Mouse (Mus musculus) erythroblast, adult 5-6 weeks (primary cell): ENCODE results near the gene Terb2. TPM values are rescaled to one million over a fixed set of nuclear protein-coding genes. Genes with fewer than 3 reads are reported as not detected.
A peak's percentile ranks its signal among the peaks of the same experiment; 100 is the strongest.

Experiments used
- ATAC-seq: replicated peaks from 2 replicates; pipeline ENCODE4 v1.8.0; 2016; ENCODE audit warnings: moderate number of reproducible peaks, mild to moderate bottlenecking, moderate TSS enrichment, inconsistent platforms; ENCODE audit not compliant: poor library complexity, low FRiP score, severe bottlenecking
- total RNA-seq, 2 experiments: library from RNA; stranded (forward) in 1 of 2; stranded (reverse) in 1 of 2; fragments of 150-400 nt in 1 of 2; fragments of 200-764, 138-1000 nt in 1 of 2; gene quantifications; 2 replicates each; pipeline versions ENCODE4 v1.2.3 to v1.2.4; 2015 to 2017; ENCODE audit warnings: low replicate concordance in 2 of 2

The Terb2 gene
- total RNA-seq, 2 experiments from 2014 or later, result not detected

DNA sequence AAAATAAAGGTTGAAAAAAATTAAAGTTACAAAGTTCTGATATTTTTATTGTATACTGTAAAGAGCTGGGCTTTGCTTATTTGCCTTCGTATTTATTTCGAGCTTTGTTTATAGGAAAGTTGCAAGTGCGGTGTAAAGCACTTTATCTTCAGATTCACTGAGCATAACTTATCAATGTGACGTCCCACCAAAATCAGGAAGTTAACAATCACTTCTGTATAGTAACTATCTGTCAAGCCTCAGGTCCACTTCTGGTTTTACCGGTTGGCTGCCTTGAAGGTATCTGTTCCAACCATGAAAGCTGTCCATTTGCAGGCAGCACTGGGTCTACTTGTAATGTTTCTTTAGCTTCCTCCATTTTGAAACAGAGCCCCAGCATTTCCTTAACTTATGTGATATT, 36.2 kb downstream of the Terb2 start:
- no peak for ATAC-seq

DNA sequence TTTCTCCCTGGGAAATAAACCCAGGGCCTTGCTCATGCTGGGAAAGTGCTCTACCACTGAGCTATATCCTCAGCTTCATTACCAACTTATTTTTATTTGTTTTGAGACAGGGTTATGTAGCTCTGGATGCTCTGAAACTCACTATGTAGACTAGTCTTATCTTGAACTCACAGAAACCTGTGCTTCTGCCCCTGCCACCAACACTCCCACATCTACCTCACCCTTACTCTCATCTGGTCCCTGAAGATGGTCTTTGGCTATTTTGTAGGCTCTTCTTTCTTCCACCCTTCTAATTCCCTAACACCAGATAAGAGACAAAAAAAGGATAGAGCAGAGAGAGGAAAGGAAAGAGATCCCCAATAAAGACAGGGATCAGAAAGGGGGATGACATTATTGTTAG, 37.6 kb downstream of the Terb2 start:
- no peak for ATAC-seq

DNA sequence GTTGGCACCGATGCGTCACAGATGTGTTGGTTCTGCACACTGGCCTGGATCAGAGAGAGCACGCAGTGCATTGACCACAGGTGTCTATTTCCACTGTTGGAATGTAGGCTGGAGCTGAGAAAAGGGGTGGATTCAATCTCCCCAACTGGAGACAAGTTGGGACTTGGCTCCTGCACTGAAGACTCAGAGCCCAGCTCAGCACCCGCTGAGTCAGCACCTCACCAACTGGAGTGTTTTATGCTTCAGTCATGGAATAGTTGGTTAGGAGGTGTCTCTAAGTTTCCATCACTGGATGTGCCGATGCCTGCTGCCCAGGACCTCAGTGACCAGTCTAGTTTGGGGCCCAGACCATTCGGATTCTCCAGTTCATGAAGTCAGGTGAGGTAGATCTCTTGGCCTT, 44.3 kb downstream of the Terb2 start:
- no peak for ATAC-seq

DNA sequence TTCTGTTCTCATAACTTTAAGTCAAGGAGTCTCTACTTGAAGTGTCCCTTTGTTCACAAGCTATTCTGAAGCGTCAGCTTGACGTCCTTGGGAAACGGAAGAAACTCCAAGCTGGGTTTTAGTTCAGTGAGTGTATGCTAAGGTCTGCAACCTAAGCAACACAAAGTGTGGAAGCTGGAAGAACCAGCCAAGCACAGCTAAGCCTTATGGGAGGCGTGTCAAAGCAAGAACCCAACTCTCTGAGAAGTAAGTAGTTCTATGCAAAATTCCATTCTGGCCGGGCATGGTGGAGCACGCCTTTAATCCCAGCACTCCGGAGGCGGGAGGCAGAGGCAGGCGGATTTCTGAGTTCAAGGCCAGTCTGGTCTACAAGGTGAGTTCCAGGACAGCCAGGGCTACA, 45.5 kb downstream of the Terb2 start:
- no peak for ATAC-seq

DNA sequence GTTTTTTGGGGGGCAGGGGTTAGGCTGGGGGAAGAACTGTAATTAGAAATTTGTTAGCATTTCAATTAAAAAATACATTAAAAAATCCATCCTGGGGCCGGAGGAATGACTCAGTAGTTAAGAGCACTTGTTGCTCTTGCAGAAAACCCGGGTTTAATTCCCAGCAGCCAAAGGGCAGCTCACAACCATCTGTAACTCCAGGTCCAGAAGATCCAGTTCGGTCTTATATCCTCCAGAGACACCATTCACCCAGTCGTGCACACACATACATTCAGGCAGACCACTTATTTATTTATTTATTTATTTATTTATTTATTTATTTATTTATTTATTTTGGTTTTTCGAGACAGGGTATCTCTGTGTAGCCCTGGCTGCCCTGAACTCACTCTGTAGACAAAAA, 47.3 kb downstream of the Terb2 start:
- ATAC-seq, result no peak

- peak; percentile 46 for ATAC-seq
Measured at GRCm38 (mm10) chr2:122233759-122234557, 47.9 kb downstream of the Terb2 start.

GRCm38 (mm10) chr2:122234611-122235288, 48.7 kb downstream of the Terb2 start, which contains the start of gene Sord:
Gene Sord (plus strand): TSS chr2:122234749.
- peak; percentile 89 for ATAC-seq

DNA sequence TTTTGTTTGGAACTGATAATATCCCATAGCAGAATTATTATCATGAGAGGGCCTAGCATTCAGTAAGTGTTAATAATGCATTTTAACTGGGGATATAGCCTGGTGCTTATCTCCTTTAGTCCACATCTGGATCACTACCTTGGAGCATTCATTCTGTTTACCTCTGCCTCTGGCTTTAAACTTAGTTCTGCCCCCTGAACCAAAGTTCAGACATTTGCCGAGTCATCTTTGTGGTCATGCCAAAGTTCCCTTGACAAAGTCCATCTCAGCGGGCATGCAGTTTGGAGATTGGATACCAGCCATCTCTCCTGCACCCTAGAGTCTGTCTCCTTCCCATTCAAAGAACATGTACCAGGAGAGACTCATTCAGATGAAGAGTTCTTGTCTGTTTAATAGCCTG, 49.4 kb downstream of the Terb2 start:
- ATAC-seq, result peak; percentile 62

- no peak for ATAC-seq
Measured at GRCm38 (mm10) chr2:122236321-122236720, 50.2 kb downstream of the Terb2 start.

GRCm38 (mm10) chr2:122237891-122238470, 51.9 kb downstream of the Terb2 start:
- no peak for ATAC-seq

GRCm38 (mm10) chr2:122240735-122241134, 54.7 kb downstream of the Terb2 start:
- no peak for ATAC-seq

DNA sequence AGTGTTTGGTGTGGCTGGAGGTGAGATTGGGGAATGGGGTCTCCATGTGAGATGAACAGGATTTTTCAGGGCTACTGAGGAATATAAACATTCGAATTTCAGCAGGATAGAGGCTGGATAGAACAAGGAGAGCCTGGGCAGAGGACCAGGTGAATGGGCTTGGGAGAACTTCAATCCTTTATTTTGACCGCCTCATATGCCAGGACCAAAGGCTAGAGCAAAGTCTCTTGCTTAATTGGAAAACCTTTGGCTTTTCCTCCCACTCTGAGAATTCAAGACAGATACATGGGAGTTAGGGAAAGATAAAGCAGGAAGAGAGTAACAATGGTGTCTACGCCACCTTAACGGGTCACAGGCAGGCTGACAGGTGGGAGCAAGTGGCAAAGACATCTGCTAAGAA, 55.2 kb downstream of the Terb2 start:
- ATAC-seq, result no peak

- no peak for ATAC-seq
Measured at GRCm38 (mm10) chr2:122241935-122242334, 55.9 kb downstream of the Terb2 start.

DNA sequence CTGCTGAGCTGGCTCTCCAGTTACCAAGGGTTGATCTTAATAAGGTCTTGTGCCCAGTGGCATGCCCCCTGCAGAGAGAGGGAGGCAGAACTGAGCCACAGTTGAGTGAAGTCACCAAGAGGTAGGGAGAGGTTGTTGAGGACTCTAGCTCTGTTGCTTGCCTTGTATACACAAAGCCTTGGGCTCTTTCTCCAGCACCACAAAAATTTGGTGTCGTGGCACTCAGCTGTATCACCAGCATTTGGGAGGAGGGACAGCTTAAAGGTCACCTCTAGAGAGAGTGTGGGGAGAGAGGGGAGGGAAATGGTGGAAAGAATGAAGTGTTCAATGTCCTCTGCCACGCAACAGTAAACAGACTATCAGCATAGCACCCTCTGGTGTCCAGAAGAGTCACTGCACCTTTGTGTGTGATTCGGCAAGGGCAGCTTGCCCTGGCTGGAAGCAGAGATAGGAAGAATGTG, 57.6 kb downstream of the Terb2 start:
- peak; percentile 94 for ATAC-seq

- ATAC-seq, result no peak
Measured at GRCm38 (mm10) chr2:122247786-122248185, 61.7 kb downstream of the Terb2 start.

DNA sequence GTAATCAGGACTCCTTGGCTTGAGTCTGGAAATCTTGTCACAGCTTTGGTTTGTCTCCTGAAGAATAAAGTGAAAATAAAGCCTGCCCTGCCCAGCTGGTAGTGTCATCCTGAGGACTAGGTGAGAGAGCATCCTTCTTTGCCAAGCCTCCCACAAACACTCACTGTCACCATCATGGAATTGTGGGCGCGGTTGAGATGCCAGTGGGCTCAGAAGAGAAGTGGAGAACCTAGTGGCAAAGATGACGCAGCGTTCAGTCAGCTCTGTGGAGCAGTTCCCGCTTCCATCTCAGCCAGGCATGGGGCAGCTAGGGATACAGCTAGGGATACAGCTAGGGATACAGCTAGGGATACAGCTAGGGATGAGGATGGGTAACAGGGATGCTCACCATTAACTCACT, 69.9 kb downstream of the Terb2 start:
- ATAC-seq, result no peak

Other genes with a start within 250 kb of the Terb2 start
- gene Ctdspl2, start 230.3 kb upstream of the Terb2 start, total RNA-seq (2015; ENCODE audit: low replicate concordance), result 19.4 and 23.4 TPM in 2 replicates
- 22.6 and 30.2 TPM in 2 replicates for gene Ctdspl2, start 230.3 kb upstream of the Terb2 start, total RNA-seq (2017; ENCODE audit: low replicate concordance)
- gene Mageb3, start 230.2 kb upstream of the Terb2 start, total RNA-seq (2015; ENCODE audit: low replicate concordance), result not detected in 2 replicates
- 0.43 TPM in 1 of 2 replicates, not detected in the other for gene Mageb3, start 230.2 kb upstream of the Terb2 start, total RNA-seq (2017; ENCODE audit: low replicate concordance)
- 5.0 and 6.7 TPM in 2 replicates for gene Eif3j1, start 157.7 kb upstream of the Terb2 start, total RNA-seq (2015; ENCODE audit: low replicate concordance)
- gene Eif3j1, start 157.7 kb upstream of the Terb2 start, total RNA-seq (2017; ENCODE audit: low replicate concordance), result 14.5 and 21.5 TPM in 2 replicates
- gene Spg11, start 67.9 kb upstream of the Terb2 start, total RNA-seq (2015; ENCODE audit: low replicate concordance), result 2.5 and 4.4 TPM in 2 replicates
- 4.5 and 5.6 TPM in 2 replicates for gene Spg11, start 67.9 kb upstream of the Terb2 start, total RNA-seq (2017; ENCODE audit: low replicate concordance)
- 1,642 and 1,724 TPM in 2 replicates for gene B2m, start 38.6 kb upstream of the Terb2 start, total RNA-seq (2015; ENCODE audit: low replicate concordance)
- gene B2m, start 38.6 kb upstream of the Terb2 start, total RNA-seq (2017; ENCODE audit: low replicate concordance), result 563 and 1,023 TPM in 2 replicates
- not detected in 2 replicates for gene Trim69, start 25.6 kb upstream of the Terb2 start, total RNA-seq (2015; ENCODE audit: low replicate concordance)
- gene Trim69, start 25.6 kb upstream of the Terb2 start, total RNA-seq (2017; ENCODE audit: low replicate concordance), result not detected in 2 replicates
- gene Patl2, start 83 bp upstream of the Terb2 start, total RNA-seq (2015; ENCODE audit: low replicate concordance), result not detected in 2 replicates
- not detected in 2 replicates for gene Patl2, start 83 bp upstream of the Terb2 start, total RNA-seq (2017; ENCODE audit: low replicate concordance)
- 14.6 and 18.8 TPM in 2 replicates for gene Sord, start 48.5 kb downstream of the Terb2 start, total RNA-seq (2015; ENCODE audit: low replicate concordance)
- gene Sord, start 48.5 kb downstream of the Terb2 start, total RNA-seq (2017; ENCODE audit: low replicate concordance), result 15.3 and 18.7 TPM in 2 replicates
- gene Duox2, start 112.2 kb downstream of the Terb2 start, total RNA-seq (2015; ENCODE audit: low replicate concordance), result not detected in 2 replicates
- gene Duox2, start 112.2 kb downstream of the Terb2 start, total RNA-seq (2017; ENCODE audit: low replicate concordance), result not detected in 2 replicates
- gene Duoxa2, start 112.6 kb downstream of the Terb2 start, total RNA-seq (2015; ENCODE audit: low replicate concordance), result not detected in 2 replicates
- not detected in 2 replicates for gene Duoxa2, start 112.6 kb downstream of the Terb2 start, total RNA-seq (2017; ENCODE audit: low replicate concordance)
- 0.77 TPM in 1 of 2 replicates, not detected in the other for gene Duoxa1, start 127.5 kb downstream of the Terb2 start, total RNA-seq (2015; ENCODE audit: low replicate concordance)
- not detected in 2 replicates for gene Duoxa1, start 127.5 kb downstream of the Terb2 start, total RNA-seq (2017; ENCODE audit: low replicate concordance)
- not detected in 2 replicates for gene Duox1, start 129.4 kb downstream of the Terb2 start, total RNA-seq (2015; ENCODE audit: low replicate concordance)
- gene Duox1, start 129.4 kb downstream of the Terb2 start, total RNA-seq (2017; ENCODE audit: low replicate concordance), result 0.14 TPM in 1 of 2 replicates, not detected in the other
- gene Shf, start 182.9 kb downstream of the Terb2 start, total RNA-seq (2015; ENCODE audit: low replicate concordance), result 0.84 TPM in 1 of 2 replicates, not detected in the other
- gene Shf, start 182.9 kb downstream of the Terb2 start, total RNA-seq (2017; ENCODE audit: low replicate concordance), result 6.3 and 13.0 TPM in 2 replicates
- 12.3 and 16.5 TPM in 2 replicates for gene Slc28a2, start 240.2 kb downstream of the Terb2 start, total RNA-seq (2015; ENCODE audit: low replicate concordance)
- 11.7 and 15.9 TPM in 2 replicates for gene Slc28a2, start 240.2 kb downstream of the Terb2 start, total RNA-seq (2017; ENCODE audit: low replicate concordance)